Mouse (Mus musculus) kidney, adult 2 months (tissue): ENCODE measurements around the gene Kcnk12. TPM values are rescaled to one million over a fixed set of nuclear protein-coding genes. Genes with fewer than 3 reads are reported as not detected.

ENCODE experiments used
- DNase-seq: peaks from one replicate; pipeline ENCODE4 v3.0.0; 2021
- H3K27ac ChIP-seq: fragments of 200-500 bp; 2 replicates; pipeline ENCODE4 v1.5.1; 2012; ENCODE audit warnings: low read depth, low read length, control low read depth, inconsistent platforms; ENCODE audit not compliant: insufficient read depth
- H3K27me3 ChIP-seq: fragments of 200-500 bp; replicated peaks from 2 replicates; pipeline ENCODE4 v1.6.1; 2012; ENCODE audit warnings: mild to moderate bottlenecking, moderate library complexity, low read length, inconsistent platforms; ENCODE audit not compliant: control insufficient read depth, insufficient read depth
- H3K36me3 ChIP-seq: fragments of 200-500 bp; 2 replicates; pipeline ENCODE4 v1.6.1; 2012; ENCODE audit warnings: mild to moderate bottlenecking, moderate library complexity, low read length, inconsistent platforms; ENCODE audit not compliant: control insufficient read depth, insufficient read depth
- H3K4me1 ChIP-seq: fragments of 200-500 bp; 2 replicates; pipeline ENCODE4 v1.6.1; 2011; ENCODE audit warnings: low read length; ENCODE audit not compliant: control insufficient read depth, insufficient read depth
- H3K4me3 ChIP-seq: fragments of 200-500 bp; 2 replicates; pipeline ENCODE4 v1.5.1; 2011; ENCODE audit warnings: mild to moderate bottlenecking, low read depth, low read length, control low read depth; ENCODE audit not compliant: insufficient read depth
- CTCF ChIP-seq: fragments of 200-500 bp; conservative IDR thresholded peaks from 2 replicates; pipeline ENCODE4 v1.5.1; 2011; ENCODE audit warnings: low read depth, mild to moderate bottlenecking, control low read depth, low read length, moderate library complexity, mixed read lengths; ENCODE audit not compliant: insufficient read depth, insufficient read length
- POLR2A ChIP-seq: fragments of 200-500 bp; IDR thresholded peaks from one replicate; pipeline ENCODE4 v1.6.1; 2011; ENCODE audit warnings: low read depth, low read length, control low read depth
- WGBS: fragments of 180-500 bp; shearing (Covaris S2); methylation state at CpG from one replicate; pipeline ENCODE4 v1.1.7; 2018; 5-methylcytosine and 5-hydroxymethylcytosine counted together
- polyA plus RNA-seq: library from polyadenylated mRNA; depleted of rRNA; stranded (reverse); fragments of >200 nt; gene quantifications from 2 replicates; pipeline ENCODE4 v1.2.3, GENCODE M21; 2012

The Kcnk12 gene
- polyA plus RNA-seq, 1 experiment = not detected

GRCm38 (mm10) chr17:87809556-87809955 lies 11.8 kb upstream of the Kcnk12 start:
- TF ChIP-seq POLR2A (no peak), CTCF (no peak)
- Histone ChIP-seq H3K27ac (no peak overlapping the region), H3K36me3 (no peaks in the 10 kb centered on the region), H3K4me3 (no peak overlapping the region), H3K4me1 (no peaks in the 10 kb centered on the region), H3K27me3 (no peaks in the 10 kb centered on the region; the same call in 1 of the 2 replicates)
- no peak for DNase-seq
- WGBS = 73% methylated on average over 2 of the region's 2 CpGs

DNA sequence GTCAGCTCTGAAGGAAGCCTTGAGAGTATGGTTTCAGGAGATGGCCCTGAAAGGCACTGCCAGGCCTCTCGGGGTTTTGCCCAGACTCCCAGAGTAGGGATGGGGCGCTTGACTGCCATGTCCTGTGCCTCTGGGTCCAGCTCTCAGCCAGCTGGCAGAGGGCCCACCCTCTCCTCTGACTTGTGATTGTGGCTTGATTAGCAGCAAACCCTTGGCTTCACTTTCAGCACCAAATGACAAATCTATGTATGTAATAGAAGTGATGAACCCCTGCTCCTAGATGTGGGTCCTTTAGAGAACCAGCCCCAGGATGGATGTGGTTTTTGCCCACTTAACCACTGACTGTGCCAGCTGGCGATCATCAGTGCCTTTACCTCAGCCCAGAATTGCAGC lies 2.1 kb upstream of the Kcnk12 start:
- Histone ChIP-seq H3K4me3 (no peak overlapping the region), H3K4me1 (no peaks in the 10 kb centered on the region), H3K27ac (no peak overlapping the region), H3K27me3 (peaks cover 2% of the 10 kb centered on the region; the same call in 1 of the 2 replicates), H3K36me3 (no peaks in the 10 kb centered on the region)
- 83% methylated on average over 3 of the region's 3 CpGs for WGBS
- no peak for TF ChIP-seq CTCF
- TF ChIP-seq POLR2A = no peak
- DNase-seq = no peak

DNA sequence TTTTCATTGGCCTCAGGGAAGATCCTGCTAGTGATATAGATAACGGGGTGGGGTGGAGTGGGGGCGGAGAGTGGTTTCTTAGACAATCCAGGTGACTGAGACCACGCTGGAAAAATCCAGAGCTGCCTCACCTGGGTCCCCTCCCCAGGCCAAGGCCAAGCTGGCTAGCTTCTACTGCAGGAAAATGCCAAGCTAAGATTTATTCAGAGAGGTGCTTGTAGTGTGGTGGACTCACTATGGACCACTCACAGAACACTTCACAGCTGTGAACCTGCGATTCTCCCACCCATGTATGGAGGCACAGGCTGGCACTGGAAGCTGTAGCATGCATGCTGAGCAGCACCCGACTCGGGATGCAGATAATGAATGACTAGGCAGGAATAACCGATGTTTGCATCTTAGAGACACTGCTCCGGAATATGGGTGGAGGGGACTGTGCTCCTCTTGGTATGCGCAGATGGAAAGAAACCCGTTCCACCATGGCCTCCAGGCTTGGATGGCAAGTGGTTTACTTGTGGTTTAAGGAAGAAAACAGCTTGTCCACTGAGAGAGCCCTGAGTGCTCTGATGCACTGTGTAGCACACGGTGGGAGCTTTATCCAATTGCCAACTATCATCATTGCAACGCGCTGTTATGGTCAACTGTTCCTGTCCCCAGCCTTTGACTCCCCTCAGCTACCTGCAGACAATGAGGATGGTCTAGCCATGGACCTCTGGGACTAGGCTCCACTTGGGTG lies 1.6 kb upstream of the Kcnk12 start:
- H3K27me3 ChIP-seq = peaks cover 2% of the 10 kb centered on the region; the same call in 1 of the 2 replicates

GRCm38 (mm10) chr17:87798423-87798941 lies 688 bp upstream of the Kcnk12 start:
- WGBS = under 1% methylated on average over 40 of the region's 40 CpGs
- H3K27me3 ChIP-seq = peaks cover 2% of the 10 kb centered on the region; the same call in 1 of the 2 replicates

More for the DNA sequence above, 1.6 kb upstream of the Kcnk12 start:
- no peak for DNase-seq
- Histone ChIP-seq H3K27ac (no peak overlapping the region), H3K4me3 (no peak overlapping the region), H3K4me1 (no peaks in the 10 kb centered on the region), H3K36me3 (no peaks in the 10 kb centered on the region)
- WGBS = 64% methylated on average over 13 of the region's 13 CpGs
- TF ChIP-seq POLR2A (no peak), CTCF (no peak)

GRCm38 (mm10) chr17:87796881-87797416 lies 845 bp downstream of the Kcnk12 start:
- Histone ChIP-seq H3K36me3 (no peaks in the 10 kb centered on the region), H3K27ac (no peak overlapping the region), H3K4me1 (no peaks in the 10 kb centered on the region), H3K4me3 (no peak overlapping the region), H3K27me3 (peaks cover 2% of the 10 kb centered on the region; the same call in 1 of the 2 replicates)
- DNase-seq = no peak
- no peak for TF ChIP-seq POLR2A
- no peak for TF ChIP-seq CTCF
- WGBS = under 1% methylated on average over 72 of the region's 72 CpGs

More at GRCm38 (mm10) chr17:87798423-87798941, 688 bp upstream of the Kcnk12 start:
- no peaks in the 10 kb centered on the region for H3K4me1 ChIP-seq
- TF ChIP-seq CTCF (no peak), POLR2A (no peak)
- H3K4me3 ChIP-seq = 0 out of 2 replicates have a peak overlapping the region, but pooled peaks have one; percentile 14
- DNase-seq = peak; percentile 31
- no peak overlapping the region for H3K27ac ChIP-seq
- H3K36me3 ChIP-seq = no peaks in the 10 kb centered on the region

GRCm38 (mm10) chr17:87795927-87796714 lies 1.7 kb downstream of the Kcnk12 start:
- Histone ChIP-seq H3K27ac (no peak overlapping the region), H3K4me1 (no peaks in the 10 kb centered on the region), H3K4me3 (no peak overlapping the region), H3K36me3 (no peaks in the 10 kb centered on the region), H3K27me3 (peaks cover 2% of the 10 kb centered on the region; the same call in 1 of the 2 replicates)
- WGBS = 26% methylated on average over 12 of the region's 12 CpGs
- no peak for DNase-seq
- TF ChIP-seq POLR2A (no peak), CTCF (no peak)

GRCm38 (mm10) chr17:87794801-87795200 lies 3.0 kb downstream of the Kcnk12 start:
- 44% methylated on average over 5 of the region's 5 CpGs for WGBS
- no peak for DNase-seq
- H3K27me3 ChIP-seq = peaks cover 2% of the 10 kb centered on the region; the same call in 1 of the 2 replicates
- no peak overlapping the region for H3K27ac ChIP-seq
- H3K4me3 ChIP-seq = no peak overlapping the region
- no peaks in the 10 kb centered on the region for H3K36me3 ChIP-seq
- no peak for TF ChIP-seq CTCF
- TF ChIP-seq POLR2A = no peak
- H3K4me1 ChIP-seq = no peaks in the 10 kb centered on the region
